Mouse (Mus musculus): ENCODE results near the gene Tas2r113.
"Not testable (repeated sequence)": the region's sequence is repeated elsewhere in the genome, so short reads cannot be mapped to it uniquely, and the experiment has no call there.

The Tas2r113 gene

GRCm38 (mm10) chr6:132892711-132893110 is at the start of gene Tas2r113:
TSS of gene Tas2r113 (plus strand) at chr6:132893011.
- no peak for DNase-seq

DNA sequence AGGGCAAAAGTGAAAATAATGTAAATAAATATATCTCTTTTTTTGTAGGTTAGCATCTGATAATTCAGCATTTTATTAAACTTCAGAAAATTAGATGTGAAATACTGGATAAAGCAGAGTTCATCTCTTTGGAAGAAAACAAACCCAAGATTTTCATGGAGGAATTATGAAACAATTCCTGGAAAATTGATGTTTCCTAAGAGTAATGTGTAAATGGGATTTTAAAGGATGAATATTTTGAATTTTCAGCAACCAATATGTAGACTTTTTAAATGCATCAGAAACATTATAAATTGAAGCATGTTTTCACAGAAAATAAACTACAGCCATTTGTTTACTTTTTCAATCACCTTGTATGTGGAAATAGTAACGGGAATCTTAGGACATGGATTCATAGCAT is 46.0 kb upstream of the Tas2r113 start, which contains the start of gene Tas2r123:
Tas2r123 (plus strand) TSS at position 301 of the 400 bp plus-strand sequence.
- no peak for DNase-seq

- no peak for DNase-seq
Observed at GRCm38 (mm10) chr6:132855138-132855537, 37.7 kb upstream of the Tas2r113 start, which contains the start of gene Tas2r116. TSS of gene Tas2r116 (plus strand) at chr6:132855438.

DNA sequence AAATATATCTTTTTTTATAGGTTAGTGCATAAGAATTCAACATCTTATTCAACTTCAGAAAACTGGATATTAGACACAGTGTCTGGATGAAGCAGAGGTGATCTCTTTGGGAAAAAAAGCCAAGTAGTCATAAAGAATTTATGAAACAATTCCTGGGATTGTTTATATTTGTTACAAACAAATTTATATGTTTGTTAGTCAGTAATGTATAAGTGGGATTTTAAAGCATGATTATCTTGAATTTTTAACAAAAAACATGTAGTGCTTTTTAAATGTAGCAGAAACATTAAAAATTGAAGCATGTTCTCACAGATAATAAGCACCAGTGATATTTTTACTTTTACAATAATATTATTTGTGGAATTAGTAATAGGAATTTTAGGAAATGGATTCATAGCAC is 25.1 kb upstream of the Tas2r113 start, which contains the start of gene Tas2r110:
Tas2r110 (plus strand) TSS at position 301 of the 400 bp plus-strand sequence.
- no peak for DNase-seq

DNA sequence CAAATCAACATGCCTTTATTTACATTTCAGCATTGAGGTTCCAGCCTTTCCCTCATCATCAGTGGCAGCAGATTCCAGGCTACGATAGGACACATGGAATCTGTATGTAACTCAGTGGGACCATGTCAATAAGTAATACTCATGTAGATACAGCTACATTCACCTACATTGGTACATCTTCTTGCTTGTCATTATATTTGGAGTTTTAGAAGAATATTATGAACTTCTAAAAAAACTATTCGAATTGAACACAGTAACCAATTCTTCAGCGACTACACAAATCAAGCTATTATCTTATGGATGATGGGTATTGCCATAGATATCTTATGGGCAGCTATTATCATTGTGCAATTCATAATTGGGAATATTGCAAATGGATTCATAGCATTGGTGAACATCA is 16.5 kb downstream of the Tas2r113 start, which contains the start of gene Tas2r125:
Tas2r125 (plus strand) TSS at position 301 of the 400 bp plus-strand sequence.
- DNase-seq, result no peak

GRCm38 (mm10) chr6:132941376-132941775 is 48.6 kb downstream of the Tas2r113 start:
- DNase-seq, result not testable (repeated sequence)
